Mouse (Mus musculus): ENCODE data around the gene Prl3d3. TPM values are rescaled to one million over a fixed set of nuclear protein-coding genes. Genes with fewer than 3 reads are reported as not detected.
"Not testable (repeated sequence)": the region's sequence is repeated elsewhere in the genome, so short reads cannot be mapped to it uniquely, and the experiment has no call there.

Prl3d3 gene
- not detected for polyA plus RNA-seq (2012; fragmentation: generic; extraction: Trizol)

DNA sequence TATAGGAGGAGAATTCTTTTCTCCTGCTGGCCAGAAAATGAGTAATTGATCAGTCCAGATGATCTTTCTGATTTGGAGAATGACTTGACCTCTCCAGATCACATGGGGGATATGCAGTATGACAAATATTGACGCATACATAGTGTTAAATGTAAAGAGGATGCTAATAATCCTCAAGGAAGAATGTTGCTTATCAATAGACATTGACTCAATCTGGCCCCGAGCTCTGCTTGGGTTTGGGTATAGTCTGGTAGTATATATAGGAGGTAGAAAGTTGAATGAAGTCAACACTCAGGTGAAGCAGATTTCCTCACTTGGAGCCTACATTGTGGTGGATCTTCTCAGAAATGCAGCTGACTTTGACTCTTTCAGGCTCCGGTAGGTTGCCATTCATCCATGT, at the start of gene Prl3d3:
Gene Prl3d3 (plus strand): TSS at position 301 of the 400 bp plus-strand sequence.
- not testable (repeated sequence) for H3K79me2 ChIP-seq (ENCODE audit: control insufficient read depth, insufficient read depth); H3K4me2 ChIP-seq (ENCODE audit: low read depth); H3ac ChIP-seq (ENCODE audit: control insufficient read depth, insufficient read length); H3K4me3 ChIP-seq; H3K36me3 ChIP-seq (ENCODE audit: control insufficient read depth, insufficient read depth); H3K27me3 ChIP-seq (ENCODE audit: control insufficient read depth, insufficient read depth, insufficient read length)

DNA sequence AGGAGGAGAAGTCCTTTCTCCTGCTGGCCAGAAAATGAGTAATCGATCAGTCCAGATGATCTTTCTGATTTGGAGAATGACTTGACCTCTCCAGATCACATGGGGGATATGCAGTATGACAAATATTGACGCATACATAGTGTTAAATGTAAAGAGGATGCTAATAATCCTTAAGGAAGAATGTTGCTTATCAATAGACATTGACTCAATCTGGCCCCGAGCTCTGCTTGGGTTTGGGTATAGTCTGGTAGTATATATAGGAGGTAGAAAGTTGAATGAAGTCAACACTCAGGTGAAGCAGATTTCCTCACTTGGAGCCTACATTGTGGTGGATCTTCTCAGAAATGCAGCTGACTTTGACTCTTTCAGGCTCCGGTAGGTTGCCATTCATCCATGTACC, 35.2 kb upstream of the Prl3d3 start, which contains the start of gene Prl3d2:
Gene Prl3d2 (plus strand): TSS at position 301 of the 400 bp plus-strand sequence.
- H3K36me3 ChIP-seq (ENCODE audit: control insufficient read depth, insufficient read depth); H3K79me2 ChIP-seq (ENCODE audit: control insufficient read depth, insufficient read depth); H3ac ChIP-seq (ENCODE audit: control insufficient read depth, insufficient read length); H3K4me3 ChIP-seq; H3K4me2 ChIP-seq (ENCODE audit: low read depth); H3K27me3 ChIP-seq (ENCODE audit: control insufficient read depth, insufficient read depth, insufficient read length): not testable (repeated sequence)

DNA sequence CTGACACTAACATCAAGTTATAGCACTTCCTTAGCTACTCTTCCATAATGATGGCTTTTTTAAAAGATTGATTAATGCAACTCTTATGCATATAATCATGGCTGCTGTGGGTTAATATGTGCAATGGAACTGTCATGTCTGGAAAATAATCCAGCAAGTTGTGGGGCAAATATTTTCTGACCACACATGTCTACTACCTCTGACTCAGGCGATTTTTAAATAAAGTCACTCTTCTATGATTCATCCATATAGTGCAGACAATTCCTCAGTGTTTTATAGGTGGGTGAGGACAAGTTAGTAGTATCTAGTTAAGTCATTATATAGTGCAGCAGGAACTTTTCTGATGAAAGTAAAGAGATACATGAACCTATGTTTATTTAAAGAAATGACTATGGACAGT, 8.3 kb upstream of the Prl3d3 start:
- Histone ChIP-seq H3K4me2 (ENCODE audit: low read depth) (no peak overlapping the region), H3K79me2 (ENCODE audit: control insufficient read depth, insufficient read depth) (no peaks in the 10 kb centered on the region), H3K4me3 (no peak overlapping the region), H3K36me3 (ENCODE audit: control insufficient read depth, insufficient read depth) (no peaks in the 10 kb centered on the region), H3ac (ENCODE audit: control insufficient read depth, insufficient read length) (no peak overlapping the region), H3K27me3 (ENCODE audit: control insufficient read depth, insufficient read depth, insufficient read length) (no peaks in the 10 kb centered on the region)
- no peak for TF ChIP-seq POLR2A (IDR thresholded peaks at IDR 0.05; ENCODE audit: insufficient read length, low read depth)
- no peak for TF ChIP-seq USF1 (IDR thresholded peaks at IDR 0.05; ENCODE audit: low read depth)
- no peak for TF ChIP-seq MYOD1 (IDR thresholded peaks at IDR 0.05; ENCODE audit: control insufficient read depth in 1 of 3, insufficient read length in 2 of 3, low read depth in 2 of 3)

DNA sequence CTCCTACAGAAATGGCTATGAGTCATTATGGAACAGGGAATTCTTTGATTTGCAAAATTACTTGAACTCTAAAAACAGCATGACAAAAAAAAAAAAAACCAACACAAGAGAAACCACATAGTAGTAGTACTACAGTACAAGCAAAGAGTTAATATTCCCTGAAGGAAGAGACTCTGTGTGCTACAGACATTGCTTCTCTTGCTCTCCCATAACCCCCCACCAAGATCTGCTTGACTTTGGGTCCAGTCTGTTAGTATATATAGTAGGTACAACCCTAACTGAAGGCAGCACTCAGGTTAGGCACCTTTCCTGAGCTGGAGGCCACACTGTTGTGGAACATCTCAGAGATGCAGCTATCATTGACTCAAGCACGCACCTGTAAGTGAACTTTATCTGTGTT, 39.8 kb downstream of the Prl3d3 start, which contains the start of gene Prl3c1:
Gene Prl3c1 (plus strand): TSS at position 301 of the 400 bp plus-strand sequence.
- H3K27me3 ChIP-seq (ENCODE audit: control insufficient read depth, insufficient read depth, insufficient read length), result no peaks in the 10 kb centered on the region
- TF ChIP-seq CEBPB (IDR thresholded peaks at IDR 0.05; ENCODE audit: insufficient read depth, poor library complexity, severe bottlenecking), result no peak
- TF ChIP-seq USF1 (IDR thresholded peaks at IDR 0.05; ENCODE audit: low read depth), result no peak
- no peak for TF ChIP-seq TCF3 (IDR thresholded peaks at IDR 0.05; ENCODE audit: insufficient read length, low read depth)
- TF ChIP-seq SRF (IDR thresholded peaks at IDR 0.05; ENCODE audit: control insufficient read depth, insufficient read length, low read depth), result no peak
- TF ChIP-seq REST (IDR thresholded peaks at IDR 0.05; ENCODE audit: insufficient read depth, insufficient read length), result no peak
- no peak for TF ChIP-seq POLR2AphosphoS2 (IDR thresholded peaks at IDR 0.05; ENCODE audit: insufficient read length, low read depth)
- no peak for TF ChIP-seq E2F4 (IDR thresholded peaks at IDR 0.05; ENCODE audit: insufficient read depth)
- TF ChIP-seq MAX (IDR thresholded peaks at IDR 0.05; ENCODE audit: low read depth), result no peak
- TF ChIP-seq POLR2A (IDR thresholded peaks at IDR 0.05; ENCODE audit: insufficient read length, low read depth), result no peak
- TF ChIP-seq TCF12 (IDR thresholded peaks at IDR 0.05; ENCODE audit: insufficient read depth, poor library complexity, severe bottlenecking), result no peak
- no peak for TF ChIP-seq MYOD1 (IDR thresholded peaks at IDR 0.05; ENCODE audit: control insufficient read depth in 1 of 3, insufficient read length in 2 of 3, low read depth in 2 of 3)
- TF ChIP-seq MYOG (IDR thresholded peaks at IDR 0.05; ENCODE audit: control insufficient read depth in 1 of 3, insufficient read depth in 1 of 3, insufficient read length in 2 of 3, low read depth in 2 of 3), result no peak
- no peaks in the 10 kb centered on the region for H3K79me2 ChIP-seq (ENCODE audit: control insufficient read depth, insufficient read depth)

More for the DNA sequence above, 39.8 kb downstream of the Prl3d3 start, which contains the start of gene Prl3c1:
- no peak within 1 kb of the TSS for H3K4me3 ChIP-seq
- H3K36me3 ChIP-seq (ENCODE audit: control insufficient read depth, insufficient read depth), result no peaks in the 10 kb centered on the region
- H3K4me2 ChIP-seq (ENCODE audit: low read depth), result no peak within 1 kb of the TSS
- H3ac ChIP-seq (ENCODE audit: control insufficient read depth, insufficient read length), result no peak within 1 kb of the TSS

Other genes with a start within 250 kb of the Prl3d3 start
- not detected for gene Prl, start 99.2 kb upstream of the Prl3d3 start, polyA plus RNA-seq (2012; fragmentation: generic; extraction: Trizol)
- not detected for gene Prl3d1, start 62.6 kb upstream of the Prl3d3 start, polyA plus RNA-seq (2012; fragmentation: generic; extraction: Trizol)
- not detected for gene Prl3d2, start 35.1 kb upstream of the Prl3d3 start, polyA plus RNA-seq (2012; fragmentation: generic; extraction: Trizol)
- gene Prl3c1, start 39.9 kb downstream of the Prl3d3 start, polyA plus RNA-seq (2012; fragmentation: generic; extraction: Trizol), result not detected
- gene Prl3b1, start 85.1 kb downstream of the Prl3d3 start, polyA plus RNA-seq (2012; fragmentation: generic; extraction: Trizol), result not detected
- not detected for gene Prl3a1, start 102.6 kb downstream of the Prl3d3 start, polyA plus RNA-seq (2012; fragmentation: generic; extraction: Trizol)
- not detected for gene Prl6a1, start 155.8 kb downstream of the Prl3d3 start, polyA plus RNA-seq (2012; fragmentation: generic; extraction: Trizol)
- not detected for gene Prl8a2, start 188.9 kb downstream of the Prl3d3 start, polyA plus RNA-seq (2012; fragmentation: generic; extraction: Trizol)
- not detected for gene Prl2b1, start 234.1 kb downstream of the Prl3d3 start, polyA plus RNA-seq (2012; fragmentation: generic; extraction: Trizol)

All from myocyte (in vitro differentiated cells).